Mouse (Mus musculus) CD4-positive, CD25-positive, alpha-beta regulatory T cell, adult 4 months (primary cell): Measurements from ENCODE around the gene Rasd1. TPM values are rescaled to one million over a fixed set of nuclear protein-coding genes. Genes with fewer than 3 reads are reported as not detected.

Experiments used
- ATAC-seq: one replicate; pipeline ENCODE4 v1.8.0; 2017
- polyA plus RNA-seq, 2 experiments: library from polyadenylated mRNA; unstranded; fragments of 100-300 nt; shearing (Covaris generic); gene quantifications; one replicate each; pipeline ENCODE4 v1.2.1; 2017

Rasd1 gene
- polyA plus RNA-seq, result under 1 TPM; 0.52 to 0.59 TPM

DNA sequence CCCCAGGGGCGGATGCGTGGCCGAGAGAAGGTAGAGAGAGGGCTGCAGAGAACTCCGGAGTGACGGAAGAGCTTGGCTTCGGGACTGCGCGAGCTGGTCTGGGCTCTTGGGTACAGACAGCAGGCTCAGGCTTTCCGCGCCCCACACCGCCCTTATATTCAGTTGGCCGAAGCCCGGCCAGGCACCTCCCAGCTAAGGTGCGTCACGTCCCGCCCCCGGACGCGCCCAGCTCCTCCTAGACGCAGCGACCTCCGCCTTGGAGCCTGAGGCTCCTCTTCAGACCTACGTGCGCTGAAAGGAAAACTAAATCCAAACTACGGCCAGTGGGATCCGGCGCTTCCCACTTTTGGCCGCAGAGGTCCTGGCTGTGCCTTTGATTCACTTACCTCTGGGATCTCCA is at the start of gene Rasd1:
Rasd1 (minus strand) TSS at position 127 of the 400 bp plus-strand sequence.
- ATAC-seq, result peak; percentile 61

DNA sequence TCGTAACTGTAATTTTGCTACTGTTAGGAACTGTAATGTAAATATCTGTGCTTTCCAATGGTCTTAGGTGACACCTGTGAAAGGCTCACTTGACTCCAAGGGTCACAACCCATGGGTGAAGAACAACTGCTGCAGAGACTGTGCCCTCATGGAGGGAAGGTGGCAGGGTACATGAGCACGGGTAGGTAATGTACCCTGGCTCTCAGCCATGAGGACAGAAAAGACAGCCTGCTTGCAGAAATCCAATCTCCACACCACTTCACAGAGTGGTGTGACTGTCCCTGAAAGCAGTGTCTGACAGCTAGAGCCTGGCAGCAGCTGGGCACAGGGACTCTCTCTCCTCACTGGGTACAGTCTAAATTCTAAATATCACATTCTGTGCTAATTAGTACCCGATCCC is 46.8 kb upstream of the Rasd1 start:
- no peak for ATAC-seq

DNA sequence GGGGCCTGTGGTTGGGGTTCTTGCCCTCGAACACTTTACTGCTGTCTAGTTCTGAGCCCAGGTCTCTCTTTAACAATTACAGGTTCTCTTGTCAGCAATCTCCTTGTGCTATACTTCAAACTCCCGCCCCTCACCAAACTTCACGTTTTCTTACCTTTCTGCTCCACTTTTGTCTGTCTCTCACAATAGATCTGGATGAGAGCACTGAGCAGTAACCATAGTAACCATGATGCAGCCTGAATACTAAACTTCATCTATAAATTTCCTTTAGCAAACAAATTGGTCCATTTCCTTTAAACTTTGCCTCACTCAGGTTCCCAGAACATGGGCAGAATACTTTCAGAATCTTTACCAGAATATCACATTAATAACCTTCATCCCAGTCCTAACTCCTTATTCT is 44.7 kb upstream of the Rasd1 start:
- ATAC-seq, result no peak

DNA sequence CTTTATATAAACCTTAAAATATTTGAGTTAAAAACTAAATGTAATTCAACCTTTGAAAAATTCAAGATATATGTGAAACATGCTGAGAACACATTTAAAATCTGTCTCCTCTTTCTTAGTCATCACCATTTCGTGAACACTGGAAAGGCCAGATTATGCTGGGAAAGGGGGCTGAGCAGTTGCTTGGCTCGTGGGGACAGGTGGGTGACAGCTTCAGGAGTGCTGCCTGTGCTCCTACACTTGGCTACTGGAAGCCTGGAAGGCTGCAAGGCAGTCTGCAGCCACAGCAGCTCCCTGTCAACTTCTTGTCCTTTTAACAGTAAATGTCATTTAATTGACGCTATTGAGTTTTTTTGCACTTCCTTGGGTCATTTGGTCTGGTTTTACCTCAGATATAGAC is 41.1 kb upstream of the Rasd1 start:
- no peak for ATAC-seq

DNA sequence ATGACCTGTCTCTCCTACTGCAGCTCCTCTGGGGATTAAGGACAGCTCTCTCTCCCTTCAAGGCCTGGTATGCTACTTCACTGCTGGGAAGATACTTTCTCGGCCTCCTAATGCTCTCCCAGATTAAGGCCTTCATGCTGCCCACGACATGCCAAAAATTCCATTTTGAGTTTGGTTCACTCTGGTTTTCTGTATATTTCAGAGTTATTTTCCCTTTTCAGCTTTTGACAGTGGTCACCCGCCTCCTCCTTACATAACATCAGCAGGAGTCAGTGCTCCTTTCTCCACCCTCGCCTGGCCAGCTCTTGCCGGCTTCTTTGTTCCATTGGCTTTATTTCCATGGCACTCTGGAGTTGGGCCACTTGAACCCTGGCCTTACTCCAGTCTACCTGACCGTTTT is 40.0 kb upstream of the Rasd1 start:
- ATAC-seq, result no peak

DNA sequence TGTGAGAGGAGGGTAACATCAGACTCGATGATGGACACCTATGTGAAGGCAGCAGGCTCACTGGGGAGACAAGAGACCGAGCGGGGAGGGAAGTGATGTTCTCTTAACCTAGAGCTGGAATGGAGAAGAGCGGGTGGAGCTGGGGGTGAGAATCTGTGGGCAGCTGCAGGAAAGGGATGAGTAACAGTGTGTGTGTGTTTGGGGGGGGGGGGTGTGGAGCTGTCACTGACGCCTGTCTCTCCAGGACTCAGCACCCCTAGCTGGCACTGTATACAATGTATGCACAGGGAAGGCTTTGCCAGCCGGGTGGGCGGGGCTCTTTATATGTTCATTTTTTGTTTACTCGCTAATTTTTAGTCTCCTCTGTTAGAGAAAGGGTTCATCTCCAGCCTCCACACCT is 39.1 kb upstream of the Rasd1 start:
- ATAC-seq, result no peak

DNA sequence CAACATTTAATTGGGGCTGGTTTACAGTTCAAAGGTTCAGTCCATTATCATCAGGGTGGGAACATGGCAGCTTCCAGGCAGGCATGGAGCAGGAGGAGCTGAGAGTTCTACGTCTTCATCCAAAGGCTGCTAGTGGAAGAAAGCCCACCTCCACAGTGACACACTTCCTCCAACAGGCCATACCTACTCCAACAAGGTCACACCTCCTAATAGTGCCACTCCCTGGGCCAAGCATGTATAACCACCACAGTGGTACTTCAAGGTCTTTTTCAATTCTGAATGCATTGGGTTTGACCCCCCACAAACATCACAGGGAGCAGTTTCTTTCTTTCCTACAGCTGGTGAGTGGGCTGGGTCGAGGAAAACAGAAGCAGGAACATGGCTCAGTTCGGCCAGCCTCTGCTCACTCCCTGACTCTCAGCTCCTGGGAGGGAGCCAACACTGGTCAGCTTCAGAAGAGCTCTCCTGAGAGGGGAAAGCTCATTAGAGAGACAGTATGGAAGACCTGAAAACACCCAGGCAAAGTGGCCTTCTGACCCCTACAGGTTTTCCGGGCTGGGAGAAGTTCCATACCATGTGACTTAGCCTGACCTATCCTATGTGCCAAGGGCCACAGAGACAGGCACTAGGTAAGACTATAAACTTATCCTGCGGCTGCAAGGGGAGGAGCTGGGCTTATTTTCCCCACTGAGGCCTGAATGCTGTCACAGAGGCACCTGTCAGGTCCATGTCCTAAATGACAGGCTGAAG is 36.7 kb upstream of the Rasd1 start:
- ATAC-seq, result no peak

DNA sequence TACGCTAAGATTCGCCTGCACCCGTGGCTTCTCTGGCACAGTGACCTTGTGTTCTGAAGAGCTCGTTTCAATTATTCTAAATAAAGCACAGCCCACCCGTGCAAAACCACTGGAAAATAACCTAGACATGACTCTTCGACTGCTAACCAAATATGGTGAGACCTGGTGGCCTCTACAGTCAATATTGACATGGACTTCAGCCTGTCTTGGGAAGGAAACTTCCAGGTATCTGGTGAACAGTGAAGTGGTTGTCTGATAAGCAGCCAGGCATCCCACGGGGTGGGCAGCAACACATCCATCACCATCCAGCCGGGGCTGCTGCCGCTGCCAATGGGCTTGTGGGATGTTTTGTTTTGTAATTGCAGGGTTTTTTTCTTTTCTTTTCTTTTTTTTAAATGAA is 29.6 kb upstream of the Rasd1 start:
- no peak for ATAC-seq

DNA sequence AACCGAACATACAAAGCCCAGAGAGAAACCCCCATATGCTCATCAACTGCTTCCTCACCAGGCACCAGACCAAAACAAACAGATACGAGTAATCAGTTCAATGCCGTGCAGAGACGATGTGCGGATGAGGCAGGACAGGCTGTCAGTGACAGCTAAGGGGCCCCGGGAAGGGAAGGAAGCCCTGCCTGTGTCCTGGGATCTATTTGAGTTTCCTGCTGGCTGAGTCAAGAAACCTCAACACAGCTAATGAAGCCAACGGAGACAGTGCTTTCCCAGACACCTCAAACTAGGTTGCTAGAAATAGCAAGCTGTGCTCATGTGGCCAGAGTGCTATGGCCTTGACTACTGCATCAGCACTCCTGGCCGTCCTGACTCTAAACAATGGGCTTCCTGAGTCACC is 26.6 kb upstream of the Rasd1 start:
- no peak for ATAC-seq

DNA sequence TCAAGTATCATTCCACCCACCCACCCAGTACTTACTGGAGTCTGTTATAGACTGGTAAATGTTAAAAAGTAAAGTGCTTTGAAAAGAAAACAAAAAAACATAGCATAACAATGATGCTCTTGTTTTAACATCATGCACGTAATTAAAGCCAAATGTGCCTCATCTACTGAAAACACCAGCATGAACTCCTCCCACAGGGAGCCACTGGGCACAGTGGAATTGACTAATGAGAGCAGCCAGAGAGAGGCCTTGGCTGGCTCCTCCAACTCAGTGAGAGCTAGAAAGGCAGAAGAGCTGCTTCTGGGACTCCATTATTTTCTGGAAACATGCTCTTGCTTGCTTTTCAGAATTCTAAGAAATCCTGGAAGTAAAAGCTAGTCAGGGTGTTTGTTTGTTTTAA is 24.7 kb upstream of the Rasd1 start:
- no peak for ATAC-seq

DNA sequence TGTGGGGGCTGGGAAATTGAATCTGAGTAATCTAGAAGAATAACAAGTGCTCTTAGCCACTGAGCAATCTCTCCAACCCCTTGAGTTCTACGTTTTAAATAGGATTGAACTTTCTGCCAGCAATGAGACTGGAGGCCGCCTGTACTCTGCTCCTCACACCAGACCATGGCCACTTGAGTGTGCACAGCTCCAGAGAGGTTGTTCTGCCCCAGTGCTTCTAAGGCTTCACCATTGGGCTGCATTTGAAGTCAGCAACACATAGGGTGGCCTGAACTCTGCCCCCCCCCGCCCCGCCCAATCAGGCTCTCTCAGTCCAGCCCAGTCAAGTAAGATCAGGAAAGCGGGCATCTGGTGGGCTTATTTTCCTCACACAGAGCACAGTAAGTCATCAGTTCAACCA is 13.1 kb upstream of the Rasd1 start:
- no peak for ATAC-seq

DNA sequence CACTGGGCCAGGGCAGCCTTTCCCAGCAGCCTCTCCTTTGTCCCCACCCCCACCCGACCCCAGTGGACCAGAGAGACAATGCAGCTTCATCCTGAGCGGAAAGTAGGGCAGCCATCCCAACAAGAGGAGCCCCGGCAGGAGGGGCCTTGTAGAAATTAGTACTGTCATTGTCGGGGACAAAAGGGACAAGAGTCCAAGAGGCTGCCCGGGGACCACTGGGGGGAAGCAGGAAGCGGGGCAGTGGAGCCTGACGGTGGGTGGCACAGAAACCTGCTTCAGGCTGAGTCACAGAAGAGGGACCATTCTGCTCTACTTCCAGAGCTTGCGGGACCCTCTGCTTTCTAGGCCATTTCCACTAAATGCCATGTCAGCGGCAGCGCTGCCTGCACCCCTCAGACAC is 10.5 kb upstream of the Rasd1 start:
- no peak for ATAC-seq

DNA sequence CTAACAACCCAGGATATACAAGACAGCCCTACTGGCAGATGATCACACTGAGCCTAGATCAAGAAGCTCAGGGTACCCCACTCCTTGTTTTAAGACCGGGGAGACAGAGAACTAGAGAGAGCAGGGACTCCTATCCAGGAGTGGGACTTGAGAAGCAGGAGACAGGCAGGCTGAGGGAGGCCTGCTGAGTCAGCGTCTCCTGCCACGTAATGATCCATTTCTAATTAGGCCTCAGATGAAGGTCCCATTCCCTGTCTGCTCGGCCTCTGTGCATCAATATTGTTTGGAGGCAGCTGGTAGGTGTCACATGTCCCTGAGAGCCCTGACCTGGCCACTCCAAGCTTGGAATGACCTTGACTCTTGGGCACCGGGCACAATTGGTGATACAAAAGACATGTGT is 8.6 kb upstream of the Rasd1 start:
- ATAC-seq, result no peak

DNA sequence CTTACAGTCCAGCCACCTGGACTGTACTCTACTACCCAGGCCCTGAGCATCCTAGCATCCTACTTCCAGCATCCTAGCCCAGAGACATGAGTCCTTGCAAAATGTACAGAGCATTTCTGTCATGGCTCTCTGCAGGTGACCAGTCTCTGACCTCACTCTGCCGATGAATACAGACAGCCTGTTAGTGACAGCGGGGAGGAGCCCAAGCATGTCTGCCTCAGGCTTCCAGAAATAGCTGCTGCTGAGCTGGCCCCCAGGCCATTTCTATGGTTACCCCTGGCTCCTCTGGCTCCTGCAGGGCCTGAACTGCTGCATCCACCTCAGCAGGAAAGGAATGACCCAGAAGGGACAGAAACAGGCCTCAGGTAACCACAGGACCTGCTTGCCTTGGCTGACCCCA is 6.9 kb upstream of the Rasd1 start:
- no peak for ATAC-seq

DNA sequence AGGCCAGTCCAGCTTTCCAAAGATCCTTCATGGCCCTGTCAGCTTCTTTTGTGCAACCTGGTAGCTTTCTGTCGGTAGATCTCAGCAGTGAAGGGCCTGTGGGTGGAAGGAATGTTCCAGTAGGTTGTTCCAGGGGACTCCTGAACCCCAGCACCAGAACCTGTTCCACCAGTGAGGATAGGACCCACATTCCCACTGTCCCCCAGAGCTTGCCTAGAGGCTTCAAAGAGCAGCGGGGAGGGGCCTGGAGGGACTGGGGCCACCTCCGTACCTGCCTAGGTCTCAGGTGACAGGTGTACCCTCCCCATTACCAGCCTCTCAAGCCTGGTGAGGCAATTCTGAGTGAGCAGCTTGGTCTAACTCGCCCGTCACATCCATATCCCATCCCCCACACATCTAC is 6.0 kb upstream of the Rasd1 start:
- no peak for ATAC-seq

DNA sequence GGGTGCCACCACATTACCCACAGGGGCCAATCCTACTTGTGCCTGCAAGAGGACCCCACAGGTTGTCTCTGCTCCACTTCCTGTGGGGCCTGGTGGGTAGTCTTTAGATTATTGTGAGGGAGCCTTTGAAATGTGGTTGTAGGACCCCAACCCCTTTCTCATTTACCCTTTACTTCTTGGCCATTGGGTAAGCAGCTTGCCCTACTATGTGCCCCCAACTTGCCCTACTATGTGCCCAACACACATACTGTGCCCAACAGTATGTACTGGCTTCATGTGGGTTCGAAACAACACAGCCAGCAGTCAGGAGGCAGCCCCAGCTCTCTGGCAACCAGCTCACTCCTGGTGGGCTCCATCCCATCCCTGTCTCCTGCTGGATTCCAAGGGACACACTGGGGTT is 3.0 kb upstream of the Rasd1 start:
- ATAC-seq, result no peak

DNA sequence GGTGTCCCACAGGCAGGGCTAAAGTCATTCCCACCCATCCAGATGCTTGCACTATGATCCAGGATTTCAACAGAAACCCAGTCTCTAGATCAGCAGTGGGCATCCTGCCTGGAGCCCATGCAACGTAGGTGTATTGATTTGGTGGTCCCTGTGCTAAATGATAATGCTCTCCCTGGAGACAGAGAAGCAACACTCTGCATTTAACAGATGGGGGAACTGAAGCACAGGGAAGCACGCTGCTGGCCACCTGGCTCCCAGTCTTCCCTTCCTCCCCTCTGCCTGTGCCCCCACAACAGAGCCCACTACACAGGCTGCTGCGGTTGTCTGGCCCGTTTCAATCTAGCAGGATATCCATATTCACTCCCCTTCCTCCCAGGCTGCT is 1.3 kb upstream of the Rasd1 start:
- no peak for ATAC-seq

DNA sequence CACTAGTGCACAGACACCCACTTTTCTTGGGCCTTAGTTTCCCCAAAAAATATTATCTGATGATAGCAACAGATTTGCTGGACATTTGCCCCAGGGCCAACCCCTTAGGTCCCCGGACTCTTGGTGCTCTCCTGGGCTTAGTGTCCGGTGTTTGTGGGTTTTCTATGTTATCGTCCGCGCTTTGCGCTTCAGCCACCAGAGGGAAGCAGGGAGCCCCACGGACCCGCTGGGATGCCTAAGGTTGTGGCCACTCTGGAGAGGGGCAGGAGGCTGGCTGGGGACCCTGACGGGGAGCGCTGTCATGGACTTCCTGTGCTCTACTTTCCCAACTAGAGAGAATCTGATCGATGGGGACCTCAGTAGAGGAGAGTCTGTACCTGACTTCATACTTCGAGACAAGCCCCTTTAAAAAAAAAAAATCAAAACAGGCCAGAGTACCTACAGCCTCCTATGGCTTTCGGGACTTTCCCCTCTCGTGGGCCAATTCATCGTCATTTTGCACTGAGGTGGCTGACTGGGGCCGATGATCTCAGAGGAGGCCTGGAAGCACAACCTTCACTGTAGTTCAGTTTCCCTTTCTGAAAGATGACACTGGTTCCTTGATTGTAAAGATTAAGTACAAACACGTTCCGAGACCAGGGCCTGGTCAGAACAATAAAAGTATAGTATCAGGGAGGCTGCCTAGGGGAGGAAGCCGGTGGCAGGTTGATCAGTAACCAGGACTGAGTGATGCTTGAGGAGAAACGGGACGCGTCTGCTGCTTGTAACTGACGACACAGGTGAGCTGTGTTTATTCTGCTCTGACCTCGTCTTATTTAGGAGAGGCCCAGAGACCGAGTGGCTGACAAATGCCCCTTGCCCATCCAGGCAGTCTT is 720 bp upstream of the Rasd1 start:
- peak; percentile 56 for ATAC-seq

DNA sequence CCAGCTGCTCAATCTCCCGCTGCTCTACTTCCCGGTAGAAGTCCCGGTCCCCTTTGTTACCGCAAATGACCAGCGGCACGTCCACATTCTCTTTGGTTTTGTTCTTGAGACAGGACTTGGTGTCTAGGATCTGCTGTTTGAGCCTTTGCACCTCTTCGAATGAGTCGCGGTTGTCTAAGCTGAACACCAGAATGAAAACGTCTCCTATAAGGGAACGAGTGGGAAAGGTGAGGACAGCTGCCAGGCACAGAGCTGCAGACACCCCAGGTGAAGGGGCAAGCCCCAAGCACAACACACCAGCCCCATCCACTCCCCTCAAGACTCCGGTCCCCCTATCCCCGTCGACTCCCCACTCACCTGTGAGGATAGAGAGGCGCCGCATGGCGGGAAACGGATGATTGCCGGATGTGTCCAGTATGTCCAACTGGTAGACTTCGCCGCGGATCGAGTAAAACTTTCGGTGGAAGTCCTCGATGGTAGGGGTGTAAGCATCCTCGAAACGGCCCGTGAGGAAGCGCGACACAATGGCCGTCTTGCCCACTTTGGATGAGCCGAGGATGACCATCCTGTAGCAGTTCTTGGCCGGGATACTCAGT is 483 bp downstream of the Rasd1 start:
- ATAC-seq, result peak; percentile 22

DNA sequence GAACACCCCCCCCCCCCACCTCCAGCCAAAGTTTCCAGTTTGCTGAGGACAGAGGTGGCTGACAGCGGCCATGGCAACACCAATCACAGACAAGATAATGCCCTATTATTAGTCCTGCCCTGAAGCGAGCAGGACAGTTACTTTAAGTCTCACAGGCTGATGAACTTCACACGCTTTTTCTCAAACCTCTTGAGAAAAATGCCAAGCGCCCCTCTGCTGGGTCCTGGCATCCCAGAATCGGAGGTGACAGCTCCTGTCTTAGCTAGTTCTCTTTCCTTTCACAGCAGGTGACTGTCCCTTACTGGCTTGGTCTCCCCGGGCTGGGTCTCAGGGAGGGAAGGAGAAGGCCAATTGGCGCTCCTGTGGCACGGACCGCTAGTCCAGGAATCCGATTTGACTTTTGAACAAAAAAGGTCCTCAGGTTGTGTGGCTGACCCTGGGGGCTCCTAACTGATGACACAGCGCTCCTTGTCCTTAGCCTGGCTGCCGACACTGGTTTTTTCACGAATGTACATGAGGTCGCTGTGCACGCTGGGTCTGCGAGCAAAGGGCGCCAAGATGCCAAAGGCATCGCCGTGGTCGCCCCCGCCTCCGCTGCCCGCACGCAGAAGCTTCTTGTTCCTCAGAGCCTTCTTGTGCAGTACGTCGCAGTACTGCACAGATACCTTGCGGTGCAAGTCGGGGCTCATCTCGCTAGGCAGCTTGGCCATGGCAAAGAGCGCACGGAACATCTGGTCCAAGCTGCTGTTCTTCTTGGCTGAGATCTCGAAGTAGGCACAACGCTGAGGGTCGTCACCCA is 1.2 kb downstream of the Rasd1 start:
- no peak for ATAC-seq

DNA sequence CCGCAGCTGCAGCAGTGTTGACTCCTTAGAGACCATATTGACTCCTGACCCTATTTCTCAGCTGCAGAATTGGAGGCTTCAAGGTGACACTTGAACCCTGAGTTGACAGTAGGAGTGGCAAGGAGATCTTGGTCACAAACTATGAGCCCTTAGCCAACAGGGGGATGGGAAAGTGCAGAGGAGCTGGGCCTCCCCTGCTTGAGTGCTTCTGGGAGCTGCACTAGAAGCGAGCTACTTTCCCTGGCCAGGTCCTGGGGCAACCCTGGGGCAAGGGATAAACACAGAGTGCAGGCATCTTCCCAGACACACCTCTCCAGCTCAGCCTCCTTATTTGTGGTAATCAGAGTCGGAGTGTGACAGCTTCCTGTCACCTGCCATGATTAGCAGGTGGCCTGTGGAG is 2.2 kb downstream of the Rasd1 start:
- ATAC-seq, result no peak

DNA sequence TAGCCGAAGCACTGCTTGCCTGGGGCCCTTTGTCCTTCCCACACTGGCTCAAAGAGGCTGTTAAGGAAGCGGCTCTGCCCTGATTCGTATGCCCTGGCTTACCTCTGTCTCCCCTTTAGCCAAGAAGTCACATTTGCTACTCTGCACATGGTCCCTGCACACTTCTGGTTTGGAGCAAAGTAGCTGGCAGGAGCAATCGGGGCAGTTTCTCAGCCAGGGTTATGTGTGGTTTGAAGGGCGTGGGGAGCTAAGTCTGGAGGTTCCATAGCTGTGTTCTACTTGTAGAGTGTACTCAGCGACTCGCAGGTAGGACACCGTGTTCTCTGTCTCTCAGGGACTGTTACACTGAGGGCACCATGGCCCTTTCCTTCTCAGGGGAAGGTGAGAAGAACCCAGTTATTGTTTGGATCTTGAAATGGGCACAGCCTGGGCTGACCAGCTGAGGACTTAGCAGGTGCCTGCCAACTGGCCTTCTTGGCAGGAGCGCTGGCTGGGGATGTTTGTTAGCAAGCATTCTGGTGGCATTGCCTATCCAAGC is 3.3 kb downstream of the Rasd1 start:
- ATAC-seq, result no peak
